Mouse (Mus musculus) kidney, adult 10 weeks (tissue): Measurements from ENCODE around the gene Zc3h18. TPM values are rescaled to one million over a fixed set of nuclear protein-coding genes. Genes with fewer than 3 reads are reported as not detected.

Source experiments
- polyA plus RNA-seq: library from polyadenylated mRNA; stranded (reverse); fragments of 350-450 nt; fragmentation: Illumina TruSeq; extraction: RNeasy Lipid Tissue Mini Kit (QIAGEN cat#74804); gene quantifications from one replicate; pipeline ENCODE4 v1.2.3, GENCODE M21; 2014; ENCODE audit warnings: low read depth, low replicate concordance

Zc3h18 gene
- 11.3 TPM for polyA plus RNA-seq

GRCm38 (mm10) chr8:122376365-122377231 lies at the start of gene Zc3h18:
TSS of gene Zc3h18 (plus strand) at chr8:122376609.

GRCm38 (mm10) chr8:122360696-122361416 lies 15.6 kb upstream of the Zc3h18 start, which contains the start of gene Trhr2:
TSS of gene Trhr2 (minus strand) at chr8:122360746.

GRCm38 (mm10) chr8:122421376-122422070 lies 45.1 kb downstream of the Zc3h18 start, which contains the start of gene Il17c:
TSS of gene Il17c (plus strand) at chr8:122422020.

GRCm38 (mm10) chr8:122432443-122433268 lies 56.2 kb downstream of the Zc3h18 start, which contains the start of gene Cyba:
TSS of gene Cyba (minus strand) at chr8:122432930.

GRCm38 (mm10) chr8:122443262-122444006 lies 67.0 kb downstream of the Zc3h18 start, which contains the start of gene Mvd:
TSS of gene Mvd (minus strand) at chr8:122443422.

GRCm38 (mm10) chr8:122460524-122461472 lies 84.4 kb downstream of the Zc3h18 start, which contains the start of gene Snai3:
TSS of gene Snai3 (minus strand) at chr8:122460733.

Other genes starting within 250 kb of the Zc3h18 start
- not detected for gene Zfpm1, start 94.5 kb upstream of the Zc3h18 start, polyA plus RNA-seq
- gene Trhr2, start 15.9 kb upstream of the Zc3h18 start, polyA plus RNA-seq = not detected
- not detected for gene Il17c, start 45.4 kb downstream of the Zc3h18 start, polyA plus RNA-seq
- gene Cyba, start 56.3 kb downstream of the Zc3h18 start, polyA plus RNA-seq = 0.69 TPM
- not detected for gene Mvd, start 66.8 kb downstream of the Zc3h18 start, polyA plus RNA-seq
- not detected for gene Snai3, start 84.1 kb downstream of the Zc3h18 start, polyA plus RNA-seq
- gene Rnf166, start 99.5 kb downstream of the Zc3h18 start, polyA plus RNA-seq = 7.4 TPM
- not detected for gene Ctu2, start 99.5 kb downstream of the Zc3h18 start, polyA plus RNA-seq
- 1.4 TPM for gene Piezo1, start 174.7 kb downstream of the Zc3h18 start, polyA plus RNA-seq
- 0.61 TPM for gene Cdt1, start 191.4 kb downstream of the Zc3h18 start, polyA plus RNA-seq
- gene Aprt, start 200.3 kb downstream of the Zc3h18 start, polyA plus RNA-seq = not detected
- 3.6 TPM for gene Galns, start 234.9 kb downstream of the Zc3h18 start, polyA plus RNA-seq
- 5.3 TPM for gene Trappc2l, start 235.0 kb downstream of the Zc3h18 start, polyA plus RNA-seq
- gene Pabpn1l, start 246.1 kb downstream of the Zc3h18 start, polyA plus RNA-seq = not detected